Mouse (Mus musculus) olfactory bulb, adult 2 months (tissue): Measurements from ENCODE around the gene Gimap8.

Source experiments
- CTCF ChIP-seq: fragments of 200-500 bp; IDR thresholded peaks from 2 replicates; pipeline ENCODE4 v1.5.1; 2012; ENCODE audit warnings: low read depth, mild to moderate bottlenecking, low read length, moderate library complexity; ENCODE audit not compliant: insufficient read depth
- POLR2A ChIP-seq: fragments of 200-500 bp; IDR thresholded peaks from 2 replicates; pipeline ENCODE4 v1.6.1; 2012; ENCODE audit warnings: mild to moderate bottlenecking, low read depth, low read length, moderate library complexity; ENCODE audit not compliant: insufficient read depth

DNA sequence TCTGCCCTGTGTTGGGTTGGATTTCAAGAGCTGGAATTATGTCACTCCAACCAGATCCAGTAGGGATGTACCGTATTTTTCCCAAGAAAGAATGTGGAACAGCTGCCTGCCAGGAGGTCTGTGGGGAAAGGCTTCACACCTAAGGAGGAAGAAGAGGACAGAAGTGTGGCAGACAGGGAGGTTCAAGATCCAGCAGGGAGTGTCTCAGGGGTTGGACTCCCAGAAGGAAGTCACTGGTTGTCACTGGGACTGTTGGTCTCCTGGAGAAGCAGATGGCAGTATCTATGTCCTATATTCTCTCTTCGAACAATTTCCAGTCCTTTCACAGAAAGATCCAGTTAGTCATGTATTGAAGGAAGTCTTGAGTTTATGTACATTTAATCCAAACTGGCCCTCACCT lies 577 bp downstream of the Gimap8 start:
- TF ChIP-seq CTCF (no peak), POLR2A (no peak)
